Mouse (Mus musculus) adrenal gland, adult 8-10 months (tissue): ENCODE results near the gene Tbc1d16. TPM values are rescaled to one million over a fixed set of nuclear protein-coding genes. Genes with fewer than 3 reads are reported as not detected.
"Not testable (repeated sequence)": the region's sequence is repeated elsewhere in the genome, so short reads cannot be mapped to it uniquely, and the experiment has no call there.

ENCODE experiments used
- DNase-seq: peaks from one replicate; pipeline ENCODE4 v3.0.0; 2022
- total RNA-seq, 4 experiments: library from RNA; stranded (reverse); gene quantifications; 2 replicates each; pipeline ENCODE4 v1.2.4; 2022

Tbc1d16 gene
- total RNA-seq, result 10 to 100 TPM; 17.1 to 26.4 (median 22.0) TPM

- peak; percentile 36 for DNase-seq
Observed at GRCm38 (mm10) chr11:119228091-119228781, at the start of gene Tbc1d16, which contains the start of gene Ccdc40. Gene Tbc1d16 (minus strand): TSS chr11:119228499. Gene Ccdc40 (plus strand): TSS chr11:119228572.

GRCm38 (mm10) chr11:119273186-119273930 is 45.1 kb upstream of the Tbc1d16 start:
- DNase-seq, result no peak

DNA sequence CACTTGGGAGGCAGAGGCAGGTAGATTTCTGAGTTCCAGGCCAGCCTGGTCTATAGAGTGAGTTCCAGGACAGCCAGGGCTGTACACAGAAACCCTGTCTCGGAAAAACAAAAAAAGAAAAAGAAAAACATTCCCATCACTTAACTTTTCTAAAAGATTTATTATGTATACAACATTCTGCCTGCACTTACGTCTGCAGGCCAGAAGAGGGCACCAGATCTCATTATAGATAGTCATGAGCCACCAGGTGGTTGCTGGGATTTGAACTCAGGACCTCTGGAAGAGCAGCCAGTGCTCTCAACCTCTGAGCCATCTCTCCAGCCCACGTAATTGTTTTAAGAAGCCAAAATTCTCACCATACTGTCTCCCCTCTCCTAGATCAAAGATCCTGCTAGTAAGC is 44.2 kb upstream of the Tbc1d16 start:
- DNase-seq, result not testable (repeated sequence)

DNA sequence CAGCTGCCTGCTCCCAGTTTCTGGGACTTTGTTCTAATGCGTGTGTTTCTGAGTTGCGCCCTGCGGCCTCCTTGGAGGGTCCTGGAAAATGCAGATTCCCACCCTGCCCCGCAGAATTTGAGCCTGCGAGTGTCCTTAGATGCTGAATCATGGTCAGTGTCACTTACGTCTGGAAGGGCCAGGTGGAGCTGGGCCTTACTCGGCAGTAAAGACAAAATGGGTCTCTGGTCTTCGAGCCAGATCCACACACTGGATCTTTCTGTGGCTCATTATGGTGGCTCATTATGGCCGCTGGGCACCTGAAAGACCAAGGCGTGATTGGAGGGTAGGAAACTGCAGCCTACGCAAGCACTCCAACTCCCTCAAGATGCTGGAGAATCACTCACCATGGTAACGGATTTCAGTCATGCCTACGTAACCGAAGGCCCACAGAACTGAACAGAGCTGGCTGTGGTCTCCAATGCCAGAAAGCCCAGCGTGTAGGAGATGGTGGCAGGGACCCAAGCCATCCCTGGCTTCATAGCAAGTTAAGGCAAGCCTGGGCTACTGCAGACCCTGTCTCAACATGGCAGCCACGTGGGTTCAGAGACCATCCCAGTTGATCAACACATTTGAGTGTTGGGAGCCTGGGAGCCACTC is 40.4 kb upstream of the Tbc1d16 start:
- DNase-seq, result no peak

DNA sequence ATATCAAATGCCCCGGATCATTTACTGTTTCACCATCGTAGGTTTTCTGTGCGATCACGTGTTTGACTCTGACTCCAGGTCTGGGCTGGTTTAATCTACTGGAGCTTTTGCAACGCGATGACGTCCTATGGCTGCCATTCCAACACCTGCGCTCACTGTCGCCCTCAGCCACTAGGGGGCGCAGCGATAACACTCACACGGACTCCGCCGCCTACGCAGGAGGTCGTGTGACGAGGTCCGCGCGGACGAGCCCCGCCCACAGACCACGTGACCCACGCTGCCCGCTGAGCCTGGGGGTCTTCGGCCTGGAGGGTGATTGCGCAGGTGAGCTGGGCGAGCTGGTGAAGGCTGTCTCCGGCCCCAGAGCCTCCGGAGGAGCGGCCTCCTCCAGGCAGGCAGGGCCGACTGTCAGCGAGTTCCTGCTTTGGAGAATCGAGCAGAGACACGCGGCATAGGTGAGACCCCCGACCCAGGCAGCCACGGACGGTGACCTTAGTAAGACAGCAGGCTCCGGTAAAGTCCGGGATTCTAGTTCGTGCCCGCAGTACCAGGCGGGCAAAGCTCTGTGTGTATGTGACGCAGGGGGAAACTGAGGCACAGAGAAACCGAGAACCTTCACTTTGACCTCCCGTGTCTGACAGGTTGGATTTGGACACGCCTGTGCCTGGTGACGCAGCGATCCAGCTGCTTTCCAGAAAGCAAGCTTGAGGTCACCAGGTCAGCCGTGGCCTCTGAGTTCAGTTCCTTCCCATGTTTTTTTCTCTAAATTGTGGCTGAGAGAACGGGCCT is 39.7 kb upstream of the Tbc1d16 start, which contains the start of gene Gaa:
Gene Gaa, plus strand, starts transcription at position 120 of the 789 bp plus-strand sequence.
- peak; percentile 92 for DNase-seq

DNA sequence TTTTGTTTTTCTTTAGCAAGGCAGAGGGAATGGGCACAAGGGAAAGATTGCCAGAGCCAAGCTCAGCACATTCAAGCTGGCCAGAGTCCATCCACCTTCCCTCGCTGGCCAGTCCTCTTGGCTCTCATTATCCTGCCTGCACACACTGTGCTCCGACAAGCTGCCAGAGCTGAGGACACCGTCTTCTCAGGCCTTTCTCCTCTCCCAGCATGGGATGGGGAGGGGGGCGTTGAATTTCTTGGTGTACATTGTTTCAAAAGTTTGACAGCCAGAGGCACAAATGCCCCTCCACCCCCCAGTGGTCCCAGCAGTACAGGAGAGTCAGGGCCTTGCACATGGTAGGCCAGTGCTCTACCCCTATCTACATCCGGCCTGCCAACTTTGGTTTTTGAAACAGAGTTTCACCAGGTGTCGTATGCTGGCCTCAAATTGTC is 39.0 kb upstream of the Tbc1d16 start:
- no peak for DNase-seq

GRCm38 (mm10) chr11:119265811-119266210 is 37.5 kb upstream of the Tbc1d16 start:
- DNase-seq, result no peak

- no peak for DNase-seq
Observed at GRCm38 (mm10) chr11:119264413-119264812, 36.1 kb upstream of the Tbc1d16 start.

- DNase-seq, result no peak
Observed at GRCm38 (mm10) chr11:119259977-119260376, 31.7 kb upstream of the Tbc1d16 start.

GRCm38 (mm10) chr11:119258572-119259322 is 30.4 kb upstream of the Tbc1d16 start:
- DNase-seq, result peak; percentile 58

DNA sequence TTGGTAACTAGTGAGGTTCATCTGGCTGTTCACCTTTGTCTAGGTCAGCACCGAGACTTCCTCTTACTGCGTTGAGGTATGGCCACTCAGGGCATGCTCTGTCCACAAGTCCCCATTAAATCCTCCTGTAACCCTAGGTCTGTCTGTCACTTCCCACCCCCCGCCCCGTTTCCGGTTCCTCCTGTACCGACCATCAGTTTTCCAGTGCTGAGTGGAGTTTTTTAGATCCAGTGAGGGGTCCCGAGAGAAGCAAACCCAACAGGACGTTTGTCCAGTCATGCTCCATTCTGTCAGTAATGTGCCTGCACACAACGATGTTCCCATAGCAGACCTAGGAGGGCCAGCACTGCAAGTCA is 29.9 kb upstream of the Tbc1d16 start:
- DNase-seq, result no peak

- not testable (repeated sequence) for DNase-seq
Observed at GRCm38 (mm10) chr11:119256557-119256956, 28.3 kb upstream of the Tbc1d16 start.

- no peak for DNase-seq
Observed at GRCm38 (mm10) chr11:119252854-119253541, 24.7 kb upstream of the Tbc1d16 start.

DNA sequence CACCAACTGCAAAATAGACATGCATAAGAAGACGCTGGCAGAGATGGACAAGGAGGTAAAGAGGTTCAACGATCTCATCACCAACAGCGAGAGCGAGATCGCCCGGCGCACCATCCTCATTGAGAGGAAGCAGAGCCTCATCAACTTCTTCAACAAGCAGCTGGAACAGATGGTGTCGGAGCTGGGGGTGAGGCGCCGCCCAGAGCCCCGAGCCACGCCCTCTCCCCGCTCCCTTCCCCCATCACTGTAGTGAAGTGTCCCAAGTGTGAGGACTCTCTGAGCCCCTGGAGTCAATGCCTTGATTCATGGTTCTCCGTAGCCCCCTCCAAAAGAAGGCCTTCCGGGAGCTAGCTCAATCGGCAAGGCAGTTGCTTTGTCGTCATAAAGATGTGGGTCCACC is 22.7 kb upstream of the Tbc1d16 start:
- DNase-seq, result no peak

DNA sequence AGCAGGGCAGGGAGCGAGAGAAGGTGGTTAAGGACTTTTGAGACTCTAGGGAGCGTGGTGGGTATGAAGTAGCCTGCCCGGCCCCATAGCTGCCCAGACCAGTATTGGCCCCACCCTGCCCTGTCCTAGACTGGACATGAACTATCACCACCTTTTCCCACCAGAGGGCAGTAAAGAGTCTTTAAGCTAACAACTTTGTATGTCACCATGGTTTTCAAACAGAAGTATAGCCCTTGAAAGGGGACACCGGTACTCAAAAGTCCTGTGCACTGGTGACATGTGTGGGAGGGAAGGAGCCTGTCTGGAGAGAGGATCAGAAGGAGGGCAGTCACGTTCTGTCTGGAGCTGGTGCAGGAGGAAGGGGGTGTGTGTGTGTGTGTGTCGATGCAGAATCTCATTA is 20.7 kb upstream of the Tbc1d16 start:
- DNase-seq, result no peak

DNA sequence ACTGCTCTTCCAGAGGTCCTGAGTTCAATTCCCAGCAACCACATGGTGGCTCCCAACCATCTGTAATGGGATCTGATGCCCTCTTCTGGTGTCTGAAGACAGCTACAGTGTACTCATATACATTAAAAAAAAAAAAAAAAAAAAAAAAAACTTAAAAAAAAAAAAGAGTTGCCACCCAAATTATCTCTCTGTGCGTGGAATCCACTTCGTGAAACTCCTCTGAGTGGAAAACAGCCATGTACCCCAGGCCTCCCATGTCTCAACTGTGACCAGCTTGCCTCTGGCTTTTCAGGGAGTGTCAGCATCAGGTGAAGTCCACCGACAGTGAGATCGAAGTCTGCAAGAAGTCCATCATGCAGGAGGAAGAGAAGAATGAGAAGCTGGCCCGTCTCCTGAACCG is 17.2 kb upstream of the Tbc1d16 start:
- not testable (repeated sequence) for DNase-seq

DNA sequence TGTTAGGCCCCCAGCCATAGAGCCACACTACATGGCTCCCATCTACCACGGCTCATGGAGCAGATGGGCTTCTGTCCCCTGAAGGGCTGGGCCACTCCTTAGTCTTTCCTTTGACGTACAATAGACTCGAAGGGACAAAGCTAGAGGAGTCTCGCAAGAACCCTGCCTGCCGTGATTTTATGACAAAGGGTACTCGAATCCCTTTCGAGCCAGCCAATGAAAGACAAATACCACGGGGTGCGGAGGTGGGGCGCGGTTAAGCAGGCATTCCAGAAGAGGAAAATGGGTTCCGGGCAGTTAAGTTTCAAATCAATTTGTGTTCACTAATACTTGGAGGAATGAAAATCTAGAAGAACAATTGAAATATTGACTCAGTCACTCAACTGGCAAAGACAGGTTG is 11.2 kb upstream of the Tbc1d16 start:
- DNase-seq, result no peak

- no peak for DNase-seq
Observed at GRCm38 (mm10) chr11:119238305-119238721, 10.0 kb upstream of the Tbc1d16 start.

- no peak for DNase-seq
Observed at GRCm38 (mm10) chr11:119237568-119238304, 9.4 kb upstream of the Tbc1d16 start.

DNA sequence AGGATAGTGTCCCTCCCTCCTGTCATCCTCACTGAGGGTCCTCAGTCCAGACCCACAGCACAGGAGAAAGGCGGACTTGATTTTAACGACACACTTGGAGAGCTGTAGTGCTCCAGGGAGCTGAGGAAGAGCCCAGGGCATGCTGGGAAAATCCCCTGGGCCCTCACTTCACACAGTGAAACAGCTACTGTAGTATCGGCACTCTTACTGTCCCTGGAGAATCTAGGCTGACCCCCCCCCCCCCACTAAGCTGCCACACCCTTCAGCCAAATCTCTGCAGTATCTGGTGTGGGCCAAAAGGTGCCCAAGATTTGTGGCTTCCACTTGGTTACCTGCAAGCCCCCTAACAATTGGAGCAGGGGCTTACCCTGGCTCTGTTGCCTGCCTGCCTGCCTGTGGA is 8.7 kb upstream of the Tbc1d16 start:
- DNase-seq, result no peak
